Mouse (Mus musculus): ENCODE results near the gene Hacl1.

DNA sequence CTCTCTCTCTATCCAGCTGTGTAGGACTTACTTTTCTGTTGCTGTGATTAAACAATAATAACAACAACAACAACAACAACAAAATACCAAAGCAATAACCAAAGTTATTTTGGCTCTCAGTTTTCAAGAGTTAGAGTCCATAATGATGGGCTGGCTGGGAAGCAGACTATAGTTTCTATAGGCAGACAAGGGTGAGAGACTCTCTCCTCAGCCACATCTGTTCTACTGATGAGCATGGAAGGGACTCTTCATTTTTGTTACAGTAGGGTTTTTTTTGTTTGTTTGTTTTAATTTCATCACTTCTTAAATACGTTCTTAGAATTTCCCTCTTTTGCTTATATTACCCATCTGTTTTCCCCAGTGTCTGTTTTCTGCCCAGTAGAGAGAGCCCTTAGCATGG, 11.5 kb upstream of the Hacl1 start:
- TF ChIP-seq TAL1 (IDR thresholded peaks at IDR 0.05; ENCODE audit: low read length) (no peak), GATA1 (IDR thresholded peaks at IDR 0.05; ENCODE audit: low read length) (no peak)
